Mouse (Mus musculus) heart, adult 2 months (tissue): Measurements from ENCODE around the gene Bend6.

Experiments
- CTCF ChIP-seq: fragments of 200-600 bp; IDR thresholded peaks from 2 replicates; pipeline ENCODE4 v1.8.1; 2022; ENCODE audit warnings: antibody characterized with exemption, mild to moderate bottlenecking, moderate library complexity
- POLR2A ChIP-seq: fragments of 200-500 bp; IDR thresholded peaks from 2 replicates; pipeline ENCODE4 v1.6.1; 2011; ENCODE audit warnings: mild to moderate bottlenecking, low read depth, low read length, control low read depth; ENCODE audit not compliant: insufficient read depth

- TF ChIP-seq CTCF: no peak
- TF ChIP-seq POLR2A: no peak
These were observed 4.0 kb upstream of the Bend6 start for GRCm38 (mm10) chr1:33911589-33911988.
